Mouse (Mus musculus) myocyte (in vitro differentiated cells): ENCODE data around the gene Wdr45b.

ENCODE experiments used
- MAX ChIP-seq: IDR thresholded peaks from one replicate; pipeline ENCODE4 v1.6.1; 2011; ENCODE audit warnings: low read depth, mild to moderate bottlenecking, control low read depth
- POLR2A ChIP-seq: IDR thresholded peaks from one replicate; pipeline ENCODE4 v1.6.1; 2011; ENCODE audit warnings: low read depth, mild to moderate bottlenecking, control low read depth, moderate library complexity; ENCODE audit not compliant: insufficient read length
- POLR2AphosphoS2 ChIP-seq: IDR thresholded peaks from one replicate; pipeline ENCODE4 v1.6.1; 2011; ENCODE audit warnings: low read depth, control low read depth; ENCODE audit not compliant: insufficient read length
- TCF12 ChIP-seq: IDR thresholded peaks from one replicate; pipeline ENCODE4 v1.6.1; 2011; ENCODE audit warnings: mild to moderate bottlenecking, control low read depth; ENCODE audit not compliant: poor library complexity, insufficient read depth, severe bottlenecking

DNA sequence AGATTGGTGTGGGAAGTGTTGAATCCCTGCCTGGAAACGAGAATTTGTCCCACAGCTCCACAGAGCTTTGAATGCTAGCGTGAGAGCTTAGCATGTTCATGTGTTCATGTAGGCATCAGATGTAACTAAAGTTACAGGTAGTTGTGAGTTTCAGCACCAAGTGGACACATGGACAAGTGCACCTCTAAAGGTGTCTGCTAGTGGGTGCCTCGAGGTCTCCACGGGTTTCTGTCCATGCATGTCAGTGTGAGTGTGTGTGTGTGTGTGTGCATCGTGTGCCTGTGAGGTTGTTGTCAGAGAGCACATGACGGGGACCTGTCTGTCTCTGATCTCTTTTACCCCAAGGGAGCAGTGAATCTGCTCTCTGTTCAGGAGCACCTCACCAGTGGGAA is 34.3 kb upstream of the Wdr45b start:
- TF ChIP-seq POLR2A (no peak), MAX (no peak), POLR2AphosphoS2 (no peak), TCF12 (no peak)
